Mouse (Mus musculus): ENCODE data around the gene Cdkal1.

DNA sequence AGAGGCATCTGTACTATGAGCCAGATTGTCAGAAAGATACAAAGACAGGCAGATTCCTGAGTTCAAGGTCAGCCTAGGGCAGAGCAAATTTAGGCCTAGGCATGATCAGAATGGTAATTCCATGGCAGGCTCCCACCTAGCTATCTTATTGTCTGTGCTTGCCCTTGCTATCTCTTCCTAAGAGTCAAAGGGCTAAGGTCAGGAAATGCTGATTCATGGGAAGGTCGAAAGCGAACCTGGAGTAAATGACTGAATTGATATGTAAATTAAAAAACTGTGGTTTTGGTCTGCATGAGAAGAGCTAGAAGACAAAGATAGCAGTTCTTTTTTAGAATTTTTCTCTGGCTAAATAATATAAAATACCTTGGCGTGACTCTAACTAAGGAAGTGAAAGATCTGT lies 262.4 kb downstream of the Cdkal1 start:
- TF ChIP-seq POLR2A (IDR thresholded peaks at IDR 0.05; ENCODE audit: insufficient read depth, low read depth, low read length) = no peak
- no peak for TF ChIP-seq CTCF (IDR thresholded peaks at IDR 0.05)
- no peak for TF ChIP-seq EP300 (IDR thresholded peaks at IDR 0.05; ENCODE audit: insufficient read depth, low read depth, low read length)
